Mouse (Mus musculus): ENCODE measurements at regions not wholly inside any gene's neighbourhood (a gene's known extent, or its start where the extent isn't known, plus 50 kb on each side); places are given as distances from the start of the nearest gene placed in this dataset.

DNA sequence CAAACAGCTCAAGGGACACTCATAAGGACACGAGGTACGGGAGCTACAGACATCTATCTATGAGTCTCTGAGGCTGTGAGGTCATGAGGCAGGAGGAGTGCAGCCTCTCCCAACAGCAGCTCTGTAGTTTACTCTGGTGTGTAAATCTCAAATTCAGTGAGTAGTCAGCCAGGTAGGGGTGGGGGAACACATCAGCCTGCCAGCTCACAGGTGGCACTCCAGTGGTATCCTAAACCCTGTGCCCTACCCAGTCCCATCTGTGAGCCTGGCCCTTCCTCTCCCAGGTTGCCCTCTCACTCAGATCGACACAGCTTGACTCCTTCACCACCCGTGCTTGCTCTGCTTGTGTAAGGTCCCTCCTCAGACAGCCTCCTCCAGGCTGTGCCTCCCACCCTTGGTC is 202.2 kb downstream of the Sipa1l2 start:
- DNase-seq, result no peak

DNA sequence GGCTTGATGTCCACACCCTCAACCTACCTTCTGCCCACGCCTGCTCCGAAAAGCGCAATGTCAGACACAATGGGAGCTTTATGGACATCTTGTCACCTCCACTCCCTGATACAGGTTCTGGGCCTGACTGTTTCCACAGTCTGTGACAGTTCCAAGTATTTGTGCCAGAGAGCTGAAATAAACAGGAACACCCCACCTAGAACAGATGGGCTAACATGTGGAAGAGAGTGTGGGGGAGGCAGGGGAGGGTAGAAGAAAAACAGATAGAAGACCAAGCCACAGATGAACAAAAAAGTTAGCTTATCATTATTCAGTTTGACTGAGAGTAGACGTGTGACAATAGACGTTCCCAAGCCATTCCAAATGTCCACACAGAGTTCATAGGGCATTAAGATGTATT is 204.6 kb downstream of the Sipa1l2 start:
- DNase-seq, result no peak

DNA sequence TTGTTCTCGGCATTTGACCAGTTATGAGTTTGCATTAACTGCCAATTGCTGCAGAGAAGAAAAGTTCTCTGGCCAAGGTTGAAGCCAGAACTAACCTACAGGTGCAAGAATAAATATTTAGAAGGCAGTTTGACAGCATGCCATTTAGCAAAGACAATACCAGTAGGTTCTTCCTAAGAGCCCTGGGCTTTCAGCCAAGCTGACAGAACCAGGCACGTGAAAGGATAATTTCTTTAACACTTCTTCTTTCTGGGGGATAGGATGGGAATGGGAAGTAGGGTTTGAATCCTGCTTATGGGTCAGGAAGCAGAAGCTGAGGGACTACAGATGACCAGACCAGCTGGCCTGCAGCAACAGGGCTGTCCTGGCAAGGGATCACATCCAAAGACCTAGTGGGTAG is 210.2 kb downstream of the Sipa1l2 start:
- DNase-seq, result no peak

DNA sequence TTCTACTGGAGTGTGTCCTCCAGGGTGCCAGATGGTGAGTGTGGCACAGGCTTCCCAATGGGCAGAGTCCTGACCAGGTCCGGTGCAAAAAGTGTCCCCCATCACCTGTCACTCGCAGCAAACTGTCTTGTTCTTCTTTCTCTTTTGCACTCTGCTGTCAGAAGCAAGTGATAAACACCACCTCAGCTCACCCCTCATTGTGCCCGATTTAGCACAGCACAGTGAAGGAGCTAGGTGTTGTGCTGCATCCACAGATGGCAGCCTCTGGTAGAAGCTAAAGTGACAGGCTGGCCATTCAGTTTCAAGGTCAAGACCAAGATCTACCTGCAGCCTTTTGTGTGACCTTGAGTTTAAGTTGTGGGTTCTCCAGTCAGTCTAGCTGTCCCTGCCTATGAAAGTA is 211.8 kb downstream of the Sipa1l2 start:
- DNase-seq, result no peak

DNA sequence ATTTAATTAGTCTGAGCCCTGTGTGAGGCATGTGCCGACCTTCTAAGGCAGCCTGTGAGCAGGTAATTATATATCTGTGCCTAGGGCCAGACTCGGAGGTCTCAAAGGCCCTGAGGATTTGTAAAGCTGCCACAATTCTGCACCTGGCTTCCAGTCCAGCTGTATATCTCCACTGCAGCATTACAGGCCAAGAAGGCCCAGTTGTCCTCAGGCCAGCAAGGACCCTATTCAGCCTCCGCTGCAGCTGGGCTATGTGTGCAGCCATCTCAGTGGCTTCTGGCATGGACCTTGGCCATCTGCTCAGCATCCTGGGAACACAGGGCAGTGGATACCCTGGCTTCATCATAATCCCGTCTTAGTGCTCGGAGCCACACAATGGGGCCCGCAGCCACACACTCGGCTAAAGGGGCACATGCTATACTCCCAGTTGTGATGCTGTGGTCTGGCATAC is 214.5 kb downstream of the Sipa1l2 start:
- peak; percentile 42 to 54 for DNase-seq

DNA sequence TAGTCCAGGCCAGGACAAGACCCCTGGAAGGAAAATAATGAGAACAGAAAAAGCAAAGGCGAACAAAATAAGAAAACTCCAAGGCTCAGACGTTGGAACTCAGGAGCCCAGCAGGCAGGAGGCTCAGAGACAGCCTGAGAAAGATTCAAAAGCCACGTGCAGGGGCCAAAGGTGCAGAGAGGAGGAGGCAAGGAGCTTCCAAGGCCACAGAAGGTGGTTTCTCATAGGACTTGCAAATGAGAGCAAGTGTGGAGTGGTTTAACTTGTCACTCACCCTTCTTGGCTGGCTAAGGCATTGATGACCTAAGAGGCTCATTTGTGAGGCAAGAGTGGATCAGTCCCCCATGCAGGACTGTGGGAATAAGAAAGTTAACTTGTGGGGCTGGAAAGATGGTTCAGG is 217.3 kb downstream of the Sipa1l2 start:
- no peak for DNase-seq

DNA sequence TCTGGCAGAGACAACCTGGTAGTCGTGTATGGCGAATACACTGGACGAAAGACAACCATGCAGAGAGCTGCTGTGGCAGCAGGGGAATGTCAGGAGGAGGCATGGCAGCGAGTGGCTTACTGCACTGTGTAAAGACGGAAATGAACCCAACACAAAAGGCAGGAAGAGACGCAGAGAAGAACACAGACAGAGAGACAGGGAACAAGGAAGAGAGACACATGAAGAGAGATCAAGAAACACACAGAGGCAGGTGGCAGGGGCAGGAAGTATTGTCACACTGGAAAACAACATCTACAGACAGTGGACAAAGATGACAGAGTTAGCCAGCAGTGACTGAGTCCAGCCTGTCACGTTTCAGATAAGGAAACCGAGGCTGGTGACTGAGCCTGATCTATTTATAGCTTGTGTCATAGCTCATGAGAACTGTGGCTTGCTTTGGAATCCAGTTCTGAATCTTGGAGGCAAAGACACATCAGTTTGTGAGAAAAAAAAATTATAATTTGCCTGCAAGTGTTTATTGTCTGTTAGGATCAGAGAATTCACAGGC is 218.0 kb downstream of the Sipa1l2 start:
- no peak for DNase-seq

DNA sequence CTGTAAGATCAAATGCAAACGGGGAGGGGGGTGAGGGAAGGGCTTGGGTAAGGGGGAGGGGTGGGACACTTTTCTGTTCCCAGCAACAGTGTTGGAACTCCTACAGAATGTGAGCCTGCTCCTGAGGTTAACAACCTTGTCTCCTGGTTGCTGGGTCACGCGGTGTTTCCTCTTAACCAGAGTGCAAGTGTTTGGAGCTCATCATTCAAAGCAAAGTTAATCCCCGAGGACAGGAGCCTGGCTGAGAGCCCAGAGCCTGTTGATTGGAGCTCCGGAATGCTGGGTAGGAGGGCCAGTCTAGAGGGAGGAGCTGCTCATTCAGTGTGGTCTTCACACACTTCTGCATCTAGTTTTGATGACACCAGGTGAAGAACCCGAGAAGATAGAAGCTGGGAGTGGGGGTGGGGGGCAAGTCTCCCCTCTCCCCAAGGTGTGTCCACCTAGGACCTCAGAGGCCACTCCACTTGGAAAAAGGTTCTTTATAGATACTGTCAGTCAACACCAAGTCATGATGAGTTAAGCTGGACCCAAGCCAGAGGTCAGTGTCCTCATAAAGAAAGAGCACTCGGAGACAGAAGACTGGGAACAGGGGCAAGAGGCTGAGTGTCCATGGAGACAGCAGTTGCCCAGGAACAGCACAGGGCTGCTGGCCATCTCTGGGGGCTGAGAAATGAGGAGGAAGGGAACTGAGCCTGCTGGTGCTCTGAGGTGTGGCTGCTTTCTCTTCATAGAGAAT is 220.2 kb downstream of the Sipa1l2 start:
- peak in 1 of 2 experiments; percentile 49 for DNase-seq

DNA sequence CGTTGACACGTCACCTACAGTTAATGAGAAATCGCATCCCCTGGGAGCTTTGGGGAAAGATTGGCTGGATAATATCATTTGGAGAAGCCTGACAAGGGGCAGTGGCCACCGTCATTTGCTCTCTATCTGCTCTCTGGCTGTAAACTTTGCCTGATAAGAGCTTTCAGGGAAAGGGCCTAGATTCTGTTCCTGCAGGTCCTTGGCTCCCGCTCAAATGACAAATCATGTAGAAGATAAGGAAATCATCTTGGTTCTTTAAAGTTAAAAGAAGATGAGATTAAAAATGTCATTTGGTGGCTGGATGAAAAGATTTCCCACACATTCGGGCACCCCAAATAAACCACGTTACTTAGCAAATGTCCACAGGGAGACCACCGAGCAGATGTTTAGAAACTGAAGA is 223.4 kb downstream of the Sipa1l2 start:
- no peak for DNase-seq

DNA sequence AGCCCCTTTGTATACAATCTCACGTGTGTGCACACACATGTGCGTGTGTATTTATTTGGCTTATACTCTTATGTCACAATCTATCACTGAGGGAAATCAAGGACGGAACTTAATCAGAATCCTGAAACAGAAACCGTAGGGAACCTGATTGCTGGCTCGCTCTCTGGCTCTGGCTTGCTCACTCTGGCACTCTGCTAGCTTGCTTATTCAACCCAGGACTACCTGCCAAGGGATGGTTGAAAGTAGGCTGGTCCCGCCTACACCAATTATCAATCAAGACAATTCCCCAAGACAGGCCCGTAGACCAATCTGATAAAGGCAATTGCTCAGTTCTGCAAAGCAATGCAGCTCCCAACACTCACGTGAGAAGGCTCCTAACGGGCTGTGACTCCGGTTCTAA is 224.0 kb downstream of the Sipa1l2 start:
- peak; percentile 60 to 64 for DNase-seq

DNA sequence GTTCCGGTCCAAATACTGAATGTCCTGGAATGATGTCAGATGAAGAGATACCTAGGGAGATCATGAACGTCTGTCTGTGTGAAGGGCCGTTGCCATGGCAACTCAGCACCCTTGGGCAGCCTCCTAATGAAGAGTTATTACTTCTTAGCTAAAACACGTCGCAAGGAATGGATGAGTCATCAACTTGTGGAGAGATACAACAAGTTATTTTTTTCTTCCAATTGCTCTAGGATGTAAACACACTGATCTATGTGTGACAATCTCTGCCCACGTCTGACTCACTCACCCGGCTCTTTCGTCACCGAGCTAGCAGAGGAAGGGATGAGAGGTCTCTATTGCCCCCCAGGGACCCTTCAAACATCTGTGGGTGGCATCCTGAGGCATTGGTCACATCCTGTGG is 225.7 kb downstream of the Sipa1l2 start:
- DNase-seq, result no peak

DNA sequence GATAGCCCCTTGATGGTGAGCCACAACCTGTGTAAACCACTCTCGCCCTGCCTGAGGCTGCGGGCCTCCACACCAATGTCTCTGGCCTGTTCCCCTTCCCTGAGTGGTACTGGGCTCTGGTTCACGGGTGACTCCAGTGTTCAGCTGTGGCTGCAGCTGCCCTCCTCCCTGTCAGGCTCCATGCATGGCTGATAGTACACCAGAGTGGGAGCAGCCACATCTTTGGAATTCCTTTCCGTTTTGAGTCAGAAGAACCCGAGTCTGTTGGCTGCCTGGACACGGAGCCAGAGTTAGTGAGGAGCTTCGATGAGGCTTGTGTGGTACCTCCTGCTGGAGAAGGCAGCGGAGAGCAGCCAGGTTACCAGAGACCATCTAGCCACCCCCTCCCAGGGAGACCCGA is 227.1 kb downstream of the Sipa1l2 start:
- DNase-seq, result no peak

DNA sequence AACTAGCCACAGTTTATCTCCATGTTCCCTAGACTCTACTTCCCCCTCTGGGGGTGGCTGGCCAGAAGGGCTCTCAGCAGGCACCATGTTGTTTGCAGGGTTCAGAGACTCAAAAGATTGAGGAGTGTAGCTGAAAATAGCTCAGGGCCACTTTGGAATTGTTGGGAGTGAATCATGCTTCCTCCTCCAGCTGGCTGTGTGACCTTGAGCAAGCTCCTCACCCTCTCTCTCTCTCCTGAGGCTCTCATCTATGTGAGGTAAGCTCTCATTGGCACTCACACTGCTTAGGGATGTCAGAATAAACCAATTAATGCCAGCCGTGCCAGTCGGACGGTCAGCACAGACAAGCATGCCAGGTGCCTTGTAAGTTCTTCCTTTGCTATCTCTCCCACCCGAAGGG is 228.0 kb downstream of the Sipa1l2 start:
- DNase-seq, result peak; percentile 29 to 51

DNA sequence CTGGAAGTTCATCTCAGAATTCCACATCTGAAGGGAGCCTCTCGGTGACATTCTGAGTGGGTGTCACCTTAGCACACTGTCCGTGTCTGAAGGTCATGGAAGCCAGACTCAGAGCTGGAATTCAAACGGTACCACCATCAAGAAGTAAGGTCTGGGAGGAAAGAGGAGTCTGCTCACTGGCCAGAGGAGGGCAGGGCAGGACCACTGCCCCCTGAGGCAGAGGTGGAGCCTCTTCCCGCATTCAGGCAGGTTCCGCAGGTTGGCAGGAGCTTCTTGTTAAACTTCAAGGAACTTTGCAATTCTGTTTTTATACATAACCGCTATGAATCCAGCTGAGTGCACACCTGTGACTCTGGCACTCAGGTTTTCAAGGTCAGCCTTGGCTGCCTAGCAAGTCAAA is 231.4 kb downstream of the Sipa1l2 start:
- DNase-seq, result no peak

DNA sequence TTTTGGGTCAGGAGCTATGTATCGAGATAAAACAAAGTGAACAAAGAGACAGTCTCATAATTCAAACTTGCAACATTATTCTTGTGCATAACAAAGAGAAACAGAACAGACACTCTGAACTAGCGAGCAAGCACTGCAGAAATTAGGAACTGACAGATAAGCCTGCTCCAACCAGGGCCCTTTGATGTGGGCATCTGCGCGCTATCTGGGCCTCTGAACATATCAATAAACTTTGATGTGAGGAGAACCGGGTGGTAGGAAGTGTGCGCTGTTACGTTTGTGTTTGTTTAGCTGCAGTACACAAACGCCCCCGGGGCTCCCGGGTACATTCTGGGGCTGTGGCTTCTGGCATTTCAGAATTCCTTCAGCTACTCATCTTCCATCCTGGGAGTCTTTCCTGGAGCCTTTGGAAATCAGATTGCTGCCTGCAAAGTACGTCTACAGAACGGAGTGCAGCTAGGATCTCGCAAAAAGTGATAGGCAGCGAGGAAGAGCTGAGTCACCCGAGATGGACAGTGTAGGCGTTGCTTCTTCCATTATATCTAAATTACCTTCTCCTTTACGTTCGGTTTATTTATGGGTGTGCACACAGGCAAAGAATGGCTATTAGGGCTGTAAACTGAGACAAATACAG is 232.0 kb downstream of the Sipa1l2 start:
- no peak for DNase-seq

DNA sequence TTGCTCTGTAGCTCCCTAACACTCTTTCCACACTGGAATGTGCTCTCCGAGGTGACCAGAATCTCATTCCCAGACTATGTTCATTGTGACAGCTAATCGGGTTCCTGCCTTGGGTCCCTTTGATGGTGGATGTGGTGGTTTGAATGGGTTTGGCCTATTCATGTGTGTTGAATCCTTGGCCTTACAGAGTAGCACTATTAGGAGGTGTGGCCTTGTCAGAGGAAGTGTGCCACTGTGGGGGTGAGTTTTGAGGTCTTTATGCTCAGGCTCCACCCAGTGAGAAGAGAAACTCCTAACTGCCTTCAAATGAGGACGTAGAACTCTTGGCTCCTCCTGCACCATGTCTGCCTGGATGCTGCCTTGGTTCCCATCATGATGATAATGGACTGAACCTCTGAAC is 232.8 kb downstream of the Sipa1l2 start:
- no peak for DNase-seq

DNA sequence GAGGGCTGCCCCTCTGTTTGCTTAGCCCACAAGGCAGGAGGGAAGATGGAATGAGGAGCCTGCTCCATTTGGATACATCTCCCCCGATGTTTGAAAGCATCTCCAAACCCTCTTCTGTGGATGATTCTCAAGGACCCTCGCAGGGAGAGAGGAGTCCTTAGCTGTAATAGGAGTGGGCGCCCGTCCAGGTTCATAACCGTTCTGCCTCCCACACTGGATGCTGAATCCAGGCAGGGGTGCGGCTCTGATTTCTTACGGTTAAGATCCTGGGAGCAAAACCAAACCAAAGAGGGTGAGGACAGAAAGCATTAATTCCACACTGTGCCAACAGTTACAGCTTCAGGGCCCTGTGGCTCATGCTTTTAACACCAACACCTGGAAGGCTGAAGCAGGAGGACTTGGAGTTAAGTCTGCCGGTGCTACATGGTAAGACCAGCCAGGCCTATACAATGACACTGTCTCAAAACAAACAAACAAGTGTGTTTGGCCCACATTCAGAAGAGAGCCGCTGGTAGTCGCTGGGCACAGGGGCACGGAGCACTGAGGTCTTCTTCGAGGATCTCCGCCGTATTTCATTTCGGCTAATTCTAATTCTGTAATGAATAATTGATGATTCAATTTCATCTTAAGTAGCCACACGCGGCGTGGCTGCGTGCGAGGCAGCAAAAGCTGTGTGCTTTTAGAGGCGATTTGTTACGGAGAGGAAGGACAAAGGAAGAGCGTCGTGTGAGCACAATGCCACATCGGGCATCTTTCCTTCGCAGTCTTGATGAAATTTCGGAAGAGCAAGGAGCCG is 233.8 kb downstream of the Sipa1l2 start:
- DNase-seq, result peak in 1 of 2 experiments; percentile 29

DNA sequence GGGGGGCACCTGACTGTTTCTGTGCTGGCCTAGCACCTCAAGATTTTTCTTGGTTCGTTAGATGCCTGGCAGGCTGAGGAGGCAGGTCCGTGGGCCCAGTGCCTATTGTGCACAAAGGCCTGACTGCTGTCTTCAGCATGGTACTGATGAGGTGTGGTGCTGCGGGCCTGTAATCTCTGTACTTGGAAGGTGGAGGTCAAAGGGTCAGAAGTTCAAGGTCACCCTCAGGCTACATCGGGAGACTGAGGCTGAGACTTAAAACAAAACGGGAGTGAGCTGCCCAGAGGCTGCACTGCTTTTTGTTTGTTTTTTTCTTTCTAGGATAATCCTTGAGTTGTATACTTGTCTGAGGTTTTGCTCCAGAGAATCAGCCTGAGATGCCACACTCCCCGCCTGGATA is 234.4 kb downstream of the Sipa1l2 start:
- no peak for DNase-seq

DNA sequence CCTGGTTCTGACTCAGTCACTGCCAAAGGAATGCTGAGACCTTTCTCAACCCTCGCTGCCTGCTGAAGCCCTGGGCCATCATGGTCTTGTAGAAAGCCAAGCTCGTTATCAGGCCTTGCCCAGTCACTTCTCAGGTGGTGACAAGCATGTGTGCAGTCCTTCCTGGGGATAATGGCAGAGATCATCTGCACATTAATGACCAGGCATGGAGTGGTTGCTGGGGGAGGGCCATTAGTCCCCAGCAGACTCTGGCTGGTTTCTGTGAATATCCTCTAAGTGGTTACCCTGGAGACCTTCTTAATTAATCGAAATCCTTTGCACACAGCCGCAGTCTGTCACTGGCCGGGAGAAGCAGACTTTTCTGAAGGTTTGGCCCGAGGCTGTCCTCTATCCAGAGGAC is 239.0 kb downstream of the Sipa1l2 start:
- DNase-seq, result no peak

DNA sequence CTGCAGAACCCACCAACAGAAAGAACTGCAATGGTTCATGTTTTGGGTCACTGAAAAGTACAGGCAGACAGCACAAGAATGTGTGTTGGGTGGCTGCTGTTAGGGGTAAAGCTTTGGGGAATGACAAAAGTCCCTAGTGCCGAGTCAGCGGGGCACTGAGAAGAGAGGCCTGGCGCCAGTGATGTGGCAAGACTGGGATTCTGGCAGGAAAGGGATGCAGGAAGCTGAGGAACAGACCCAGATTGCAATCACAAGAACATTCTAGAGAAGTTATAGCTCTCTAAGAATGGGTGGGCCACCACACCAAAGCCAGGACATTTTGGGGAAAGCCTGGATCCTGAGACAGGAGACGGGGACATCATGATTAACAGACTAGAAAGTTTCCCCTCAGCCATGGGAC is 241.0 kb downstream of the Sipa1l2 start:
- no peak for DNase-seq

DNA sequence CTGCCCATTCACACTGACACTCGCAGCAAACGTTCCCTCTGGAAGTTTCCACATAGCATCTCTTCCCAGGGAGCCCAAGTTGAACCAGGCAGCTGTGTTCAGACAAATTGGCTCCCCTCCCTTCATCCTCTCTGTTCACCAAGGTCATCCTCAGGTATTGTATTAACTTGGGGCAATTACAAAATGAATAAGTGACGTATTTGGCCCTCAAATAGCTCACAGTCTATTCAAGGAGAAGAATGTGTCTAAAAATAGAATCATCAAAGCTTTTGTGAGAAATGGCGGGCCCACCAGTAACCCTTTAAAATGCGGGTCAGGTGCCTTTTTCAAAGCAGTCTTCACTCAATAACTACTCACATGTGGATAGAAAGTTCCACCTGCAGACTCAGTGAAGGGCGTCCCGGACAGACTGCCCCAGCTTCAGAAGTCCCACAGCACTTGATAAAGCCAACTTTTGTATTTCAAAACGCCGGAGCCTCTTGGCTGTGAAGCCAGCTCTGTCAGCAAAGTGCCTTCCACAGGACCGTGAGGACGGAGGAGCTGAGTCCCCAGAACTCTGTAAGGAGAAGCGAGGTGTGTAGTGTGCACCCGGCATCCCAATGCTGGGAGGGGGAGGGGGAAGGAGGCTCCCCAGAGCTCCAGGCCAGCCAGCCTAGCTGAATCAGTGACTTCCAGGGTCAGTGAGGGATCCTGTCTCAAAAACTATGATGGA is 241.9 kb downstream of the Sipa1l2 start:
- no peak for DNase-seq

DNA sequence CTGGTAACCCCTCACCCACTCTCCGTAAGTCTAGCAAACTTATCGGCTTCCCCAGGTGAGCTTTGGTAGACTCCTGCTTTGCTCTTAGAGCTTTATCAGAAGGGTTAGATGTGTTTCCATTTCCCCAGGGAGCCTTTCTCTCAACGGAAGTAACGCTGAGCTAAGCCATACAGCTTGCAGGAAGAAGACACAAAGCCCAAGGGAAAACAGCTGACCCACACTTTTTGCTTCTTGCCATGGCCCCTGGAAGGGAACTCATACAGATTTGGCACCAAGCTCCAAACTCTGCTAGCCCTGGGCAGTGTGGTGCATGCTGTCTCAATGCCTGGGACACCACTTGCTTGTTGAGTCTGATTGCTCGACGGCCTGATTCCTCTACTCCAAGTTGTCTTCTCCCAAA is 242.6 kb downstream of the Sipa1l2 start:
- no peak for DNase-seq

DNA sequence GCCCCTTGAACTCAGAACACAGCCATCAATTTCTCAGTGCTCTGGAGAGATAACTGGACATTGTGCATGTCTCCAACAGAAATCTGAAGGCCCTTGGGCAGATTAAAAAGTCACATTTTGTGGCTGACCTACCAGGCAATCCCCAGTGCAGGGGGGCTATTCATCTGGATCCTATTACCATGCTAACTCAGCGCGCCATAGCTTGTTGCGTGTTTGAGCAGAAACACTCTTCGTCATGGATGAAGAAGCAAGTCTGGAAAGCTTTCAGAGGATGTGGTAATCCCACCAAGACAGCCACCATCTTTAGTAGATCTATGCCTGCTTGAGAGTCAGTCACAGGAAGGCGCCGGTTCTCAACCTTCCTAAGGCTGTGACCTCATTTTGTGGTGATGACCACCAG is 243.9 kb downstream of the Sipa1l2 start:
- no peak for DNase-seq
